ENCODE assay signal across 23 mouse cellular contexts in the genomic region with DNA sequence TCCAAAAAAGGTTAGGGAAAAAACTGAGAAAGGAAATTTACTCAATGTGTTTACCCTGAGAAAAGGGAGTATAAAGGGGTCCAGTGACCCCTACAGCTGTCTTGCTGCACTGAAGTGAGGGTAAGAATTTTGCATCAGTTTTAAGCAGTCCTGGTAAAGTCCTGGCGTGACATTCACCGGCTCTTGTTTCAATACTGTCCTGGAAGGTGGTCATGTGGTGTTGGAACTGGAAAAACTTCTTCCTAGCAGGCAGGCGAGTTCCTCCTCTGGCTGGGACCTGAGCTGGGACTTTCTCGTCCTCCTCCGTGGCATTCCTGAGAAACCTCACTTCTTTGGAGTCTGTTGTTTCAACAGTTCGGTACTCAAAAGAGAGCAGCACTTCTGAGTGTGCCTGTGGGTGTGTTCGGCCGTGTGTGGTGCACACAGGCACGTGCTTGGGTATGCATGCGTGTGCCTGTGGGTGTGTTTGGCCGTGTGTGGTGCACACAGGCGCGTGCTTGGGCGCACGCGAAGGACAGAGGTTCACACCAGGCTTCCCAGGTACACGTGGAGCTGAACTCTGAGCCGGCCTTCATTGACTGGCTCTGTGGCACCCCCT. TPM values are rescaled to one million over a fixed set of nuclear protein-coding genes. Genes with fewer than 3 reads are reported as not detected.
A peak's percentile ranks its signal among the peaks of the same experiment; 100 is the strongest.
DNase-seq lines count a peak whose midpoint lies in the region; ATAC-seq and TF ChIP-seq lines count a peak whose summit lies in the region.
"Had no signal": no experiment of that assay in that cellular context is flagged by ENCODE, and none has a peak within 500 bp of the region (broad histone marks: within the 10 kb centered on the region; RNA-seq: fewer than 3 reads in every experiment).

No protein-coding gene starts in this region.

- H3K36me3 ChIP-seq in hindbrain, postnatal 0 days (ENCODE audit: insufficient read depth, low read length) = peaks cover 5% of the 10 kb centered on the region; the same call in 1 of the 2 replicates
- peaks cover 15% of the 10 kb centered on the region for H3K36me3 ChIP-seq in hindbrain, embryonic 12.5 days
- peaks cover 18% of the 10 kb centered on the region for H3K36me3 ChIP-seq in lung, embryonic 14.5 days (ENCODE audit: insufficient read depth)
- peaks cover 14% of the 10 kb centered on the region; the same call in 1 of the 2 replicates for H3K36me3 ChIP-seq in embryonic facial prominence, embryonic 14.5 days (ENCODE audit: control insufficient read depth, insufficient read depth, low read length)
- H3K36me3 ChIP-seq in midbrain, embryonic 14.5 days (ENCODE audit: control insufficient read depth, insufficient read depth, low read length) = peaks cover 15% of the 10 kb centered on the region

- 0 out of 2 replicates have a peak, but pooled peaks have one; percentile 3 for TF ChIP-seq CTCF in hindbrain, postnatal 0 days (IDR thresholded peaks at IDR 0.05; ENCODE audit: low read depth)
- no peak for TF ChIP-seq CTCF in lung, embryonic 14.5 days (IDR thresholded peaks at IDR 0.05; ENCODE audit: low read depth)

- H3K4me3 ChIP-seq in hindbrain, postnatal 0 days (ENCODE audit: low read length) = no peak overlapping the region
- no peak overlapping the region for H3K4me3 ChIP-seq in hindbrain, embryonic 12.5 days
- no peak overlapping the region for H3K4me3 ChIP-seq in lung, embryonic 14.5 days (ENCODE audit: low read depth, low read length)
- H3K4me3 ChIP-seq in brown adipose tissue, adult 24 weeks (ENCODE audit: insufficient read depth, low read depth, low read length) = no peak overlapping the region
- no peak overlapping the region for H3K4me3 ChIP-seq in embryonic facial prominence, embryonic 14.5 days (ENCODE audit: low read depth, low read length)
- H3K4me3 ChIP-seq in midbrain, embryonic 14.5 days (replicated peaks; ENCODE audit: low read depth, low read length) = no peak overlapping the region
- H3K4me3 ChIP-seq: embryonic facial prominence, embryonic 15.5 days; forebrain, embryonic 10.5 days; heart, embryonic 15.5 days; liver, embryonic 15.5 days; neural tube, embryonic 12.5 days had no signal

- no peak overlapping the region for H3K27ac ChIP-seq in hindbrain, postnatal 0 days
- H3K27ac ChIP-seq in hindbrain, embryonic 12.5 days = no peak overlapping the region
- H3K27ac ChIP-seq in lung, embryonic 14.5 days (ENCODE audit: low read depth) = peak overlapping the region; percentile 67
- H3K27ac ChIP-seq in brown adipose tissue, adult 24 weeks (replicated peaks; ENCODE audit: low read depth, low read length) = 0 out of 2 replicates have a peak overlapping the region, but pooled peaks have one; percentile 15
- no peak overlapping the region for H3K27ac ChIP-seq in embryonic facial prominence, embryonic 14.5 days (replicated peaks; ENCODE audit: low read depth, low read length)
- H3K27ac ChIP-seq in midbrain, embryonic 14.5 days (replicated peaks; ENCODE audit: low read depth, low read length) = no peak overlapping the region
- H3K27ac ChIP-seq: embryonic facial prominence, embryonic 15.5 days; forebrain, embryonic 10.5 days; heart, embryonic 15.5 days; liver, embryonic 15.5 days; neural tube, embryonic 12.5 days had no signal

- H3K4me1 ChIP-seq in hindbrain, postnatal 0 days (ENCODE audit: insufficient read depth, low read length) = no peaks in the 10 kb centered on the region
- 0 out of 2 replicates have a peak, but pooled peaks cover 3% of the 10 kb centered on the region for H3K4me1 ChIP-seq in hindbrain, embryonic 12.5 days
- no peaks in the 10 kb centered on the region for H3K4me1 ChIP-seq in lung, embryonic 14.5 days (ENCODE audit: insufficient read depth)
- H3K4me1 ChIP-seq in brown adipose tissue, adult 24 weeks (ENCODE audit: control insufficient read depth, insufficient read depth, insufficient read length, low read length) = no peaks in the 10 kb centered on the region
- no peaks in the 10 kb centered on the region for H3K4me1 ChIP-seq in embryonic facial prominence, embryonic 14.5 days (ENCODE audit: control insufficient read depth, insufficient read depth, low read length)
- no peaks in the 10 kb centered on the region for H3K4me1 ChIP-seq in midbrain, embryonic 14.5 days (ENCODE audit: control insufficient read depth, insufficient read depth, low read length)
- H3K4me1 ChIP-seq: forebrain, embryonic 10.5 days; liver, embryonic 15.5 days; neural tube, embryonic 12.5 days had no signal

- no peaks in the 10 kb centered on the region for H3K27me3 ChIP-seq in hindbrain, postnatal 0 days (ENCODE audit: insufficient read depth, low read length)
- H3K27me3 ChIP-seq in hindbrain, embryonic 12.5 days = no peaks in the 10 kb centered on the region
- H3K27me3 ChIP-seq in lung, embryonic 14.5 days (ENCODE audit: insufficient read depth, low read length) = no peaks in the 10 kb centered on the region
- no peaks in the 10 kb centered on the region for H3K27me3 ChIP-seq in embryonic facial prominence, embryonic 14.5 days (replicated peaks; ENCODE audit: control insufficient read depth, insufficient read depth, low read length)
- no peaks in the 10 kb centered on the region for H3K27me3 ChIP-seq in midbrain, embryonic 14.5 days (ENCODE audit: control insufficient read depth, insufficient read depth, low read length)
- H3K27me3 ChIP-seq: embryonic facial prominence, embryonic 15.5 days; heart, embryonic 15.5 days; neural tube, embryonic 12.5 days had no signal

- no peak overlapping the region for H3K9ac ChIP-seq in hindbrain, postnatal 0 days (replicated peaks; ENCODE audit: low read length)
- H3K9ac ChIP-seq in hindbrain, embryonic 12.5 days = no peak overlapping the region
- no peak overlapping the region for H3K9ac ChIP-seq in lung, embryonic 14.5 days
- H3K9ac ChIP-seq in embryonic facial prominence, embryonic 14.5 days (ENCODE audit: low read depth, low read length) = no peak overlapping the region
- no peak overlapping the region for H3K9ac ChIP-seq in midbrain, embryonic 14.5 days (replicated peaks; ENCODE audit: low read length)
- H3K9ac ChIP-seq: embryonic facial prominence, embryonic 15.5 days; forebrain, postnatal 0 days; heart, embryonic 15.5 days; liver, embryonic 15.5 days; neural tube, embryonic 12.5 days had no signal

- no peak overlapping the region for H3K4me2 ChIP-seq in hindbrain, postnatal 0 days (ENCODE audit: low read depth, low read length)
- no peak overlapping the region for H3K4me2 ChIP-seq in hindbrain, embryonic 12.5 days (replicated peaks)
- H3K4me2 ChIP-seq in lung, embryonic 14.5 days = 0 out of 2 replicates have a peak overlapping the region, but pooled peaks have one; percentile 25
- no peak overlapping the region for H3K4me2 ChIP-seq in embryonic facial prominence, embryonic 14.5 days (ENCODE audit: low read depth, low read length)
- H3K4me2 ChIP-seq in midbrain, embryonic 14.5 days (ENCODE audit: low read length) = no peak overlapping the region
- H3K4me2 ChIP-seq: embryonic facial prominence, embryonic 15.5 days; heart, embryonic 15.5 days; liver, embryonic 15.5 days; midbrain, embryonic 11.5 days; neural tube, embryonic 12.5 days had no signal

- no peak for DNase-seq in hindbrain, postnatal 0 days (ENCODE audit: low spot score)
- peak; percentile 56 for DNase-seq in lung, embryonic 14.5 days
- no peak for DNase-seq in lung, adult 18-20 months
- DNase-seq in embryonic facial prominence, embryonic 14.5 days (ENCODE audit: low spot score) = peak; percentile 32
- DNase-seq in midbrain, embryonic 14.5 days = no peak
- no peak for DNase-seq in cerebellum, adult 18-20 months
- DNase-seq: adrenal gland, adult 8-10 months; cerebellum, postnatal 10 days; forebrain, postnatal 0 days; kidney, adult 2 months; thymus, adult 2 months had no signal

- no peaks in the 10 kb centered on the region for H3K9me3 ChIP-seq in hindbrain, postnatal 0 days (ENCODE audit: low read length)
- no peaks in the 10 kb centered on the region for H3K9me3 ChIP-seq in hindbrain, embryonic 12.5 days (replicated peaks)
- no peaks in the 10 kb centered on the region for H3K9me3 ChIP-seq in lung, embryonic 14.5 days (ENCODE audit: low read depth, low read length)
- H3K9me3 ChIP-seq in embryonic facial prominence, embryonic 14.5 days (ENCODE audit: control insufficient read depth, low read length) = no peaks in the 10 kb centered on the region
- no peaks in the 10 kb centered on the region for H3K9me3 ChIP-seq in midbrain, embryonic 14.5 days (ENCODE audit: control insufficient read depth, low read length)
- H3K9me3 ChIP-seq: embryonic facial prominence, embryonic 15.5 days; heart, embryonic 15.5 days; liver, embryonic 15.5 days; neural tube, embryonic 12.5 days had no signal

- no peak for ATAC-seq in hindbrain, postnatal 0 days
- no peak for ATAC-seq in hindbrain, embryonic 12.5 days (ENCODE audit: low FRiP score)
- peak; percentile 46; the same call in 1 of the 2 replicates for ATAC-seq in lung, embryonic 14.5 days (ENCODE audit: insufficient read depth)
- peak; percentile 33; the same call in 1 of the 2 replicates for ATAC-seq in embryonic facial prominence, embryonic 14.5 days (ENCODE audit: low read depth)
- ATAC-seq in midbrain, embryonic 14.5 days (ENCODE audit: low FRiP score, low TSS enrichment) = no peak
- ATAC-seq: forebrain, postnatal 0 days had no signal

- WGBS in hindbrain, postnatal 0 days = 66% methylated on average over 18 of the region's 18 CpGs
- WGBS in hindbrain, embryonic 12.5 days = 70% methylated on average over 18 of the region's 18 CpGs
- 45% methylated on average over 18 of the region's 18 CpGs for WGBS in lung, embryonic 14.5 days
- WGBS in embryonic facial prominence, embryonic 14.5 days = 59% methylated on average over 18 of the region's 18 CpGs
- WGBS in midbrain, embryonic 14.5 days = 77% methylated on average over 18 of the region's 18 CpGs

RNA-seq across cellular contexts. Expression of a gene that starts 2.9 kb away (rescaled TPM):
- total RNA-seq in hindbrain, postnatal 0 days (2014; rRNA removed) = 12.4 and 15.8 TPM in 2 replicates
- polyA plus RNA-seq in hindbrain, postnatal 0 days (2015; fragmentation: Nextera tagmentation; extraction: Ambion mirVana) = 14.5 and 15.0 TPM in 2 replicates
- not detected in 2 replicates for polyA plus RNA-seq in hindbrain, embryonic 12.5 days (2016; fragmentation: Nextera tagmentation; extraction: Ambion mirVana)
- polyA plus RNA-seq in lung, embryonic 14.5 days (2014; fragmentation: Nextera tagmentation; extraction: Ambion mirVana) = 5.4 and 6.8 TPM in 2 replicates
- 8.1 and 20.1 TPM in 2 replicates for polyA plus RNA-seq in brown adipose tissue, adult 24 weeks (2012; ENCODE audit: insufficient read depth, insufficient read length, missing spikeins)
- polyA plus RNA-seq in embryonic facial prominence, embryonic 14.5 days (2014; fragmentation: Nextera tagmentation; extraction: Ambion mirVana) = 0.79 and 1.3 TPM in 2 replicates
- 5.4 and 9.6 TPM in 2 replicates for polyA plus RNA-seq in midbrain, embryonic 14.5 days (2014; fragmentation: Nextera tagmentation; extraction: Ambion mirVana)
- total RNA-seq: granulocyte monocyte progenitor cell, adult 5-6 weeks had no signal
- polyA plus RNA-seq: forebrain, embryonic 10.5 days; hindbrain, embryonic 11.5 days; liver, embryonic 15.5 days; midbrain, embryonic 11.5 days; neural tube, embryonic 12.5 days had no signal

RNA-seq across cellular contexts. Expression of a gene that starts 13.3 kb away (rescaled TPM):
- total RNA-seq in hindbrain, postnatal 0 days (2014; rRNA removed) = 13.2 and 18.0 TPM in 2 replicates
- polyA plus RNA-seq in hindbrain, postnatal 0 days (2015; fragmentation: Nextera tagmentation; extraction: Ambion mirVana) = 21.3 and 24.1 TPM in 2 replicates
- polyA plus RNA-seq in hindbrain, embryonic 12.5 days (2016; fragmentation: Nextera tagmentation; extraction: Ambion mirVana) = 77.6 and 81.3 TPM in 2 replicates
- polyA plus RNA-seq in lung, embryonic 14.5 days (2014; fragmentation: Nextera tagmentation; extraction: Ambion mirVana) = 78.1 and 80.7 TPM in 2 replicates
- 4.6 and 5.0 TPM in 2 replicates for polyA plus RNA-seq in brown adipose tissue, adult 24 weeks (2012; ENCODE audit: insufficient read depth, insufficient read length, missing spikeins)
- 46.0 and 49.6 TPM in 2 replicates for polyA plus RNA-seq in embryonic facial prominence, embryonic 14.5 days (2014; fragmentation: Nextera tagmentation; extraction: Ambion mirVana)
- 32.0 and 33.9 TPM in 2 replicates for polyA plus RNA-seq in midbrain, embryonic 14.5 days (2014; fragmentation: Nextera tagmentation; extraction: Ambion mirVana)
- total RNA-seq: granulocyte monocyte progenitor cell, adult 5-6 weeks had no signal

RNA-seq across cellular contexts. Expression of a gene that starts 48.0 kb away (rescaled TPM):
- total RNA-seq in hindbrain, postnatal 0 days (2014; rRNA removed) = 63.8 and 70.8 TPM in 2 replicates
- 104 and 106 TPM in 2 replicates for polyA plus RNA-seq in hindbrain, postnatal 0 days (2015; fragmentation: Nextera tagmentation; extraction: Ambion mirVana)
- 208 TPM in 2 replicates for polyA plus RNA-seq in hindbrain, embryonic 12.5 days (2016; fragmentation: Nextera tagmentation; extraction: Ambion mirVana)
- 218 and 242 TPM in 2 replicates for polyA plus RNA-seq in lung, embryonic 14.5 days (2014; fragmentation: Nextera tagmentation; extraction: Ambion mirVana)
- polyA plus RNA-seq in brown adipose tissue, adult 24 weeks (2012; ENCODE audit: insufficient read depth, insufficient read length, missing spikeins) = 30.9 and 32.6 TPM in 2 replicates
- 130 and 154 TPM in 2 replicates for polyA plus RNA-seq in embryonic facial prominence, embryonic 14.5 days (2014; fragmentation: Nextera tagmentation; extraction: Ambion mirVana)
- 111 and 150 TPM in 2 replicates for polyA plus RNA-seq in midbrain, embryonic 14.5 days (2014; fragmentation: Nextera tagmentation; extraction: Ambion mirVana)

RNA-seq across cellular contexts. Expression of a gene that starts 48.2 kb away (rescaled TPM):
- total RNA-seq in hindbrain, postnatal 0 days (2014; rRNA removed) = 0.25 and 0.31 TPM in 2 replicates
- 2.2 and 2.4 TPM in 2 replicates for polyA plus RNA-seq in hindbrain, postnatal 0 days (2015; fragmentation: Nextera tagmentation; extraction: Ambion mirVana)
- polyA plus RNA-seq in hindbrain, embryonic 12.5 days (2016; fragmentation: Nextera tagmentation; extraction: Ambion mirVana) = 1.7 and 3.4 TPM in 2 replicates
- 1.8 and 1.9 TPM in 2 replicates for polyA plus RNA-seq in lung, embryonic 14.5 days (2014; fragmentation: Nextera tagmentation; extraction: Ambion mirVana)
- polyA plus RNA-seq in brown adipose tissue, adult 24 weeks (2012; ENCODE audit: insufficient read depth, insufficient read length, missing spikeins) = not detected in 2 replicates
- polyA plus RNA-seq in embryonic facial prominence, embryonic 14.5 days (2014; fragmentation: Nextera tagmentation; extraction: Ambion mirVana) = 1.0 and 2.3 TPM in 2 replicates
- 2.1 and 2.4 TPM in 2 replicates for polyA plus RNA-seq in midbrain, embryonic 14.5 days (2014; fragmentation: Nextera tagmentation; extraction: Ambion mirVana)
- total RNA-seq: granulocyte monocyte progenitor cell, adult 5-6 weeks had no signal
- polyA plus RNA-seq: thymus, adult 2 months had no signal

RNA-seq across cellular contexts. Expression of a gene that starts 52.2 kb away (rescaled TPM):
- not detected in 2 replicates for total RNA-seq in hindbrain, postnatal 0 days (2014; rRNA removed)
- polyA plus RNA-seq in hindbrain, postnatal 0 days (2015; fragmentation: Nextera tagmentation; extraction: Ambion mirVana) = not detected in 2 replicates
- not detected in 2 replicates for polyA plus RNA-seq in hindbrain, embryonic 12.5 days (2016; fragmentation: Nextera tagmentation; extraction: Ambion mirVana)
- not detected in 2 replicates for polyA plus RNA-seq in lung, embryonic 14.5 days (2014; fragmentation: Nextera tagmentation; extraction: Ambion mirVana)
- not detected in 2 replicates for polyA plus RNA-seq in brown adipose tissue, adult 24 weeks (2012; ENCODE audit: insufficient read depth, insufficient read length, missing spikeins)
- polyA plus RNA-seq in embryonic facial prominence, embryonic 14.5 days (2014; fragmentation: Nextera tagmentation; extraction: Ambion mirVana) = not detected in 2 replicates
- polyA plus RNA-seq in midbrain, embryonic 14.5 days (2014; fragmentation: Nextera tagmentation; extraction: Ambion mirVana) = not detected in 2 replicates
- total RNA-seq: granulocyte monocyte progenitor cell, adult 5-6 weeks; left cerebral cortex, postnatal 10 days had no signal
- polyA plus RNA-seq: embryonic facial prominence, embryonic 15.5 days; forebrain, postnatal 0 days; heart, embryonic 15.5 days; hindbrain, embryonic 11.5 days; kidney, adult 2 months; limb, embryonic 14.5 days; liver, embryonic 15.5 days; neural tube, embryonic 12.5 days; thymus, adult 2 months had no signal

Comparison
In these comparisons a context has a peak if more than half of its experiments do, and no peak if none do; other contexts are left out.
1. DNase-seq: peak in lung, embryonic 14.5 days (single experiment) and embryonic facial prominence, embryonic 14.5 days (single experiment); none in hindbrain, postnatal 0 days (single experiment), lung, adult 18-20 months (0 of 2), midbrain, embryonic 14.5 days (single experiment) and cerebellum, adult 18-20 months (0 of 2).
2. ATAC-seq: peak in lung, embryonic 14.5 days (single experiment) and embryonic facial prominence, embryonic 14.5 days (single experiment); none in hindbrain, postnatal 0 days (single experiment), hindbrain, embryonic 12.5 days (single experiment) and midbrain, embryonic 14.5 days (single experiment).
3. H3K27ac ChIP-seq: peak in lung, embryonic 14.5 days (single experiment) and brown adipose tissue, adult 24 weeks (single experiment); none in hindbrain, postnatal 0 days (single experiment), hindbrain, embryonic 12.5 days (single experiment), embryonic facial prominence, embryonic 14.5 days (single experiment) and midbrain, embryonic 14.5 days (single experiment).